In genomic region chr12:51708941-51709686, GRCm38 (mm10) we compare ENCODE assay signal across 1 mouse cellular context.
TF ChIP-seq lines count a peak whose summit lies in the region.

No protein-coding gene starts in this region.

TF ChIP-seq in MEL, 35 proteins besides CTCF, POLR2A, EP300 and RAD21 (continued from another document):
- TF ChIP-seq MAX (IDR thresholded peaks at IDR 0.05; ENCODE audit: low read length): no peak
- TF ChIP-seq USF1 (IDR thresholded peaks at IDR 0.05; ENCODE audit: low read depth, low read length): no peak
